Mouse (Mus musculus): ENCODE results near the gene Rxfp1. TPM values are rescaled to one million over a fixed set of nuclear protein-coding genes. Genes with fewer than 3 reads are reported as not detected.
A peak's percentile ranks its signal among the peaks of the same experiment; 100 is the strongest.

Gene Rxfp1
- polyA plus RNA-seq, 1 experiment from 2014 or later: not detected

DNA sequence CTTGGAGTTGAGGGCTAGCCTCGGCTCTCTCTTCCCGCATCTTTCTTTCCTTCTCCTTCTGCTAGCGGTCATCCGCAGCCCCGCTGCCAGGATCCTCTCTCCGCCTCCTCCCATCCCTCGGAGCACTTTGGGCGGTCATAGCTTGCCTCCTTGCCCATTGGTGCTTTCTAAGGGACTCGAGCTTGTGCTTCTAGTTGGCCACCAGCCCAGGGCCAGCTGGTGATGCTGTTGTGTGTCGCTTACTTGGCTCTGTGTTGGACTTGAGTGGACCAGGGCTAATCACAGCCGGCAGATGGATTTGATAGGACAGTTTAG, 108.3 kb downstream of the Rxfp1 start, which contains the start of gene Etfdh:
Gene Etfdh, minus strand, starts transcription at position 85 of the 315 bp plus-strand sequence.
- peak; percentile 16; the same call in 1 of the 2 replicates for ATAC-seq (ENCODE audit: insufficient read depth, low FRiP score)

GRCm38 (mm10) chr3:79628561-79629415, 108.9 kb downstream of the Rxfp1 start, which contains the start of gene 4930579G24Rik:
TSS of gene 4930579G24Rik (plus strand) at chr3:79629079.
- Histone ChIP-seq H3K27me3 (ENCODE audit: control insufficient read depth, insufficient read depth, low read length) (no peaks in the 10 kb centered on the region), H3K36me3 (ENCODE audit: control insufficient read depth, insufficient read depth, low read length) (peaks cover 24% of the 10 kb centered on the region), H3K4me3 (replicated peaks; ENCODE audit: low read length) (peak within 1 kb of the TSS; percentile 84), H3K4me1 (ENCODE audit: control insufficient read depth, insufficient read depth, low read length) (0 out of 2 replicates have a peak, but pooled peaks cover 2% of the 10 kb centered on the region), H3K9ac (ENCODE audit: low read length) (peak within 1 kb of the TSS; percentile 90), H3K4me2 (ENCODE audit: low read depth, low read length) (peak within 1 kb of the TSS; percentile 86), H3K27ac (ENCODE audit: low read length) (peak within 1 kb of the TSS; percentile 85), H3K9me3 (replicated peaks; ENCODE audit: control insufficient read depth, low read length) (peaks cover 2% of the 10 kb centered on the region; the same call in 1 of the 2 replicates)
- ATAC-seq (ENCODE audit: insufficient read depth, low FRiP score): peak; percentile 99
- under 1% methylated on average over 60 of the region's 60 CpGs for WGBS

More for the DNA sequence above, 108.3 kb downstream of the Rxfp1 start, which contains the start of gene Etfdh:
- 2% methylated on average over 11 of the region's 11 CpGs for WGBS
- Histone ChIP-seq H3K27ac (ENCODE audit: low read length) (peak within 1 kb of the TSS; percentile 85), H3K9me3 (replicated peaks; ENCODE audit: control insufficient read depth, low read length) (peaks cover 3% of the 10 kb centered on the region; the same call in 1 of the 2 replicates), H3K27me3 (ENCODE audit: control insufficient read depth, insufficient read depth, low read length) (no peaks in the 10 kb centered on the region), H3K36me3 (ENCODE audit: control insufficient read depth, insufficient read depth, low read length) (peaks cover 26% of the 10 kb centered on the region), H3K4me2 (ENCODE audit: low read depth, low read length) (peak within 1 kb of the TSS; percentile 86), H3K9ac (ENCODE audit: low read length) (peak within 1 kb of the TSS; percentile 90), H3K4me1 (ENCODE audit: control insufficient read depth, insufficient read depth, low read length) (0 out of 2 replicates have a peak, but pooled peaks cover 2% of the 10 kb centered on the region), H3K4me3 (replicated peaks; ENCODE audit: low read length) (peak within 1 kb of the TSS; percentile 84)

GRCm38 (mm10) chr3:79628182-79628560, 109.5 kb downstream of the Rxfp1 start:
- WGBS: under 1% methylated on average over 9 of the region's 9 CpGs
- Histone ChIP-seq H3K27me3 (ENCODE audit: control insufficient read depth, insufficient read depth, low read length) (no peaks in the 10 kb centered on the region), H3K4me1 (ENCODE audit: control insufficient read depth, insufficient read depth, low read length) (0 out of 2 replicates have a peak, but pooled peaks cover 2% of the 10 kb centered on the region), H3K9ac (ENCODE audit: low read length) (peak overlapping the region; percentile 75), H3K4me2 (ENCODE audit: low read depth, low read length) (peak overlapping the region; percentile 86), H3K9me3 (replicated peaks; ENCODE audit: control insufficient read depth, low read length) (no peaks in the 10 kb centered on the region), H3K4me3 (replicated peaks; ENCODE audit: low read length) (peak overlapping the region; percentile 84), H3K27ac (ENCODE audit: low read length) (peak overlapping the region; percentile 81), H3K36me3 (ENCODE audit: control insufficient read depth, insufficient read depth, low read length) (peaks cover 19% of the 10 kb centered on the region)
- ATAC-seq (ENCODE audit: insufficient read depth, low FRiP score): no peak

GRCm38 (mm10) chr3:79627484-79628181, 110.0 kb downstream of the Rxfp1 start:
- H3K9me3 ChIP-seq (replicated peaks; ENCODE audit: control insufficient read depth, low read length): no peaks in the 10 kb centered on the region
- H3K4me1 ChIP-seq (ENCODE audit: control insufficient read depth, insufficient read depth, low read length): 0 out of 2 replicates have a peak, but pooled peaks cover 2% of the 10 kb centered on the region
- peak overlapping the region; percentile 86 for H3K4me2 ChIP-seq (ENCODE audit: low read depth, low read length)
- H3K27me3 ChIP-seq (ENCODE audit: control insufficient read depth, insufficient read depth, low read length): no peaks in the 10 kb centered on the region
- H3K36me3 ChIP-seq (ENCODE audit: control insufficient read depth, insufficient read depth, low read length): peaks cover 14% of the 10 kb centered on the region
- peak overlapping the region; percentile 75 for H3K9ac ChIP-seq (ENCODE audit: low read length)
- 16% methylated on average over 10 of the region's 10 CpGs for WGBS
- H3K27ac ChIP-seq (ENCODE audit: low read length): peak overlapping the region; percentile 81
- ATAC-seq (ENCODE audit: insufficient read depth, low FRiP score): no peak
- H3K4me3 ChIP-seq (replicated peaks; ENCODE audit: low read length): peak overlapping the region; percentile 84

DNA sequence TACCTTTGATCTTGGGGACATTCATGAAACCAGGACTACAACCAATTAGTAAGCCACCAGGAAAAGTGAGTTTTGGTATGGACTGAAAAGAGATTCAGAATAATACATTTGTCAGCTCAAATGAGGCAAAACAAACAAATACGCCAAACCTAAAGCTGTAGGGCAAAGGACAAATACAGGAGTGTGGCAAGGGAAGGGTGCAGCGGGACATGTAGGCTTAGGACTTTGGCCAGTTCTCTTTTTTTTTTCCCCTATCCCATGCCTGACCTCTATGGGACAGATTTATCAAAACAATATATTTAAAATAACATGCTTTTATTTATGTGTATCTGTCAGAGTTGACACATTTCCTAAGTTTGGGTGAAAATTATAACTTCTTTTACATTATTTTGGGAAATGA, 127.8 kb downstream of the Rxfp1 start:
- no peak overlapping the region for H3K9ac ChIP-seq (ENCODE audit: low read length)
- H3K4me1 ChIP-seq (ENCODE audit: control insufficient read depth, insufficient read depth, low read length): no peaks in the 10 kb centered on the region
- H3K27me3 ChIP-seq (ENCODE audit: control insufficient read depth, insufficient read depth, low read length): no peaks in the 10 kb centered on the region
- no peaks in the 10 kb centered on the region for H3K9me3 ChIP-seq (replicated peaks; ENCODE audit: control insufficient read depth, low read length)
- no peak overlapping the region for H3K4me2 ChIP-seq (ENCODE audit: low read depth, low read length)
- no peak overlapping the region for H3K4me3 ChIP-seq (replicated peaks; ENCODE audit: low read length)
- no peak overlapping the region for H3K27ac ChIP-seq (ENCODE audit: low read length)
- no peak for ATAC-seq (ENCODE audit: insufficient read depth, low FRiP score)
- H3K36me3 ChIP-seq (ENCODE audit: control insufficient read depth, insufficient read depth, low read length): peaks cover 24% of the 10 kb centered on the region
- WGBS: 83% methylated on average over 2 of the region's 2 CpGs

DNA sequence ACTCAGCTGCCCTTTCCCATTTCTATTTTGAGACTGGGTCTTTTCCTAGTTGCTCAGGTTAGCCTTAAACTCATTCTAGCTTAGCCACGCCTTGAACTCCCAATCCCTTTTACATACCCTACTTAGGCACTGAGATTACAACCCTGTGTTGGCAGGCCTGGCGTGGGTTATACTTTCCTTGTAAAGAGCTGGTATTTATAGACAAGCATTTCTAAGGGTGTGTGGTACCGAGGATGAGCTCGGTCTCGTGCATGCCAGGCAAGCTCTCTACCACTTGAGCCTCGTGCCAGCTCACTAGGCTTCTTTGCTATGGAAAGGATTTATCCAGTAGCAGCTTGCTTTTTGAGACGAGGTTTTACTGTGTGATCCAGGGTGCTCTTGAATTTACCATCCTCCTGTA, 142.2 kb downstream of the Rxfp1 start:
- H3K27me3 ChIP-seq (ENCODE audit: control insufficient read depth, insufficient read depth, low read length): no peaks in the 10 kb centered on the region
- peaks cover 28% of the 10 kb centered on the region for H3K36me3 ChIP-seq (ENCODE audit: control insufficient read depth, insufficient read depth, low read length)
- WGBS: 90% methylated on average over 7 of the region's 7 CpGs
- no peaks in the 10 kb centered on the region for H3K9me3 ChIP-seq (replicated peaks; ENCODE audit: control insufficient read depth, low read length)
- no peak overlapping the region for H3K4me2 ChIP-seq (ENCODE audit: low read depth, low read length)
- H3K27ac ChIP-seq (ENCODE audit: low read length): no peak overlapping the region
- peaks cover 11% of the 10 kb centered on the region for H3K4me1 ChIP-seq (ENCODE audit: control insufficient read depth, insufficient read depth, low read length)
- no peak overlapping the region for H3K4me3 ChIP-seq (replicated peaks; ENCODE audit: low read length)
- H3K9ac ChIP-seq (ENCODE audit: low read length): no peak overlapping the region
- ATAC-seq (ENCODE audit: insufficient read depth, low FRiP score): no peak

DNA sequence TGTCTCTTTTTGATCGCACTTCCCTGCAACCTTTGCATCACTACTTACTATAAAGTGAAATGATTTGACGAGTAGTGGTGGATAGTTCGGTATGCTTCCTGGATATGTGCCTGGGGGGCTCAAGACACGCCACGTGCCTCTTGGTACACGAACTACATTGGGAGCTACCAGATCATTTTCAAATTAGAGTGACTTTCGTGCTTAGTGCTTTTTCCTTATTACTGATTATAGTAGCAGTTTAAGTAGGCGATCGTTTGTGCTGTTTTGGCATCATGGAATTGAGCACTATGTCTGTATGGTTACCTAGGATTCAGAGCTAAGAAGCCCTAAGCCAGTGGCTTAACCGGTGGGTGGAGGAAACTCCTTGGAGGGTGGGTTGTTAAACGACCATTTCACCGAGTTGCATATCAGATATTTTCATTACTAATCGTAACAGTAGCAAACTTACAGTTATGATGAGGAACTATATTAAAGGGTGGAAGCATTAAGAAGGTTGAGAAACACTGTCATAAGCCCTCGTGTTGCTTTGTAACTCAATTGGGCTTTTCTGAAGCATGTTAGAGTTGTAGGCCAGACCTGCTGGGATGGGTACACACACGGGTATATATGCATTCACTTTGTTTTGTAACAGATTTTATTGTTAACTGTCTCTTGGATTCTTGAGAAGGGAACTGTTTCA, 145.7 kb downstream of the Rxfp1 start:
- Histone ChIP-seq H3K4me1 (ENCODE audit: control insufficient read depth, insufficient read depth, low read length) (peaks cover 11% of the 10 kb centered on the region), H3K27me3 (ENCODE audit: control insufficient read depth, insufficient read depth, low read length) (no peaks in the 10 kb centered on the region), H3K9ac (ENCODE audit: low read length) (peak overlapping the region; percentile 92), H3K36me3 (ENCODE audit: control insufficient read depth, insufficient read depth, low read length) (peaks cover 18% of the 10 kb centered on the region), H3K9me3 (replicated peaks; ENCODE audit: control insufficient read depth, low read length) (no peaks in the 10 kb centered on the region), H3K4me3 (replicated peaks; ENCODE audit: low read length) (peak overlapping the region; percentile 87), H3K4me2 (ENCODE audit: low read depth, low read length) (peak overlapping the region; percentile 68), H3K27ac (ENCODE audit: low read length) (peak overlapping the region; percentile 89)
- WGBS: 2% methylated on average over 15 of the region's 15 CpGs
- ATAC-seq (ENCODE audit: insufficient read depth, low FRiP score): peak; percentile 11; the same call in 1 of the 2 replicates

Data from stomach, embryonic 16.5 days (tissue).